Mouse (Mus musculus) lung, postnatal 10 days (tissue): ENCODE measurements around the gene Atg4c.
A peak's percentile ranks its signal among the peaks of the same experiment; 100 is the strongest.

ENCODE experiments used
- DNase-seq: peaks from one replicate; pipeline ENCODE4 v3.0.0; 2021

The Atg4c gene

DNA sequence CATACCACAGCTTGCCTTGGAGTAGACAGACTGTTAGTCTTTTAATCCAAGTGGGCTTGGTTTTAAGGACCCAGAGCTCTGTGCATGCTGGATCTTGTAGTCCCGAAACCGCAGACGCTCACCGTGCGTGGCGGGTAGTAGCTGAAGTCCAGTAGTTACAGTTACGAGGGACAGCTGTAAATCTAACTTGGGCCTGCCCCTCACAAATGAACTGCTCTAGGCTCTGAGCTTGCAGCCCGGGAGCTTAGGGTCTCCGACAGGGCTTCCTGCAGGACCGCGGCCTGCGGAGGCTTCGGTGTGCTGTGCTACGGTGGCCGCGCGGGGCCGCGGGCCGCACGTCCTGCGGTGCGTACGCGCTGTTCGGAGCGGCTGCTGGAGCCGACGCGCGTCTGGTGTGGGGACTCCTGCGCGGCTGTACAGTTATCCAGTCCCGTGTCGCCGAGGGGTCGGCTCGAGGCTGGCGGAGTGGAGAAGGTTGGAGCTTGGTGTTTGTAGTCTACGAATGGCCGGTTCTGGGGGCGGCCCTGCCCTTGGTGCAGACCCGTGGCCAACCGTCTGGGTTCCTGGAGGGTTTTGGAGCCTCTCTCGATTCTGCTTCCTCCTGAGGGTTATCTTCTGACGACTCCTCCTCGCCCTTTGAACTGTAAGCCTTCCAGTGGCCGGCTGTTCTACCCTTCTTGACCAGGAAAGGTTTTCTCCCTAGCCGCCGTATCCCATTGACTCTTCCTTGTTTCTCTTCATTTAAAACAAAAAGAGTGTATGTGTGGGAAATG lies at the start of gene Atg4c:
Gene Atg4c (plus strand): TSS at position 125 of the 773 bp plus-strand sequence.
- peak; percentile 82 for DNase-seq

DNA sequence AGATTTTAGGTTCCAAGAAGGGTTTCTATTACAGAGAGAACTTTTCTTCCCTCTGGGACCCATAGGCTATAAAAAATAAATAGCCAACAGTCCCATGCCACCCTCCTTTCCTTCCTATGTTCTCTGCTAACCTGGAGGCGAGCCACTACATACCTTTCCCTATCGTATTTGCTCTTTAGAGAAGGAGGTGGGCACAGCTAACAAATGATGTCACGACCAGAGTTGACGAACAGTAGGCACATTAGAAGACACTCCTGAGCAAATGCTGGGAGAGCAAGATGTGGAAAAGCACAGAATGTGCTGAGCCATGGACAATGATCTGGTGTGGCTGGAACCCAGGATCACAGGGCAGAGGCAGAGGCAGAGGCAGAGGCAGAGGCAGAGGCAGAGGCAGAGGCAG lies 42.3 kb upstream of the Atg4c start:
- no peak for DNase-seq

DNA sequence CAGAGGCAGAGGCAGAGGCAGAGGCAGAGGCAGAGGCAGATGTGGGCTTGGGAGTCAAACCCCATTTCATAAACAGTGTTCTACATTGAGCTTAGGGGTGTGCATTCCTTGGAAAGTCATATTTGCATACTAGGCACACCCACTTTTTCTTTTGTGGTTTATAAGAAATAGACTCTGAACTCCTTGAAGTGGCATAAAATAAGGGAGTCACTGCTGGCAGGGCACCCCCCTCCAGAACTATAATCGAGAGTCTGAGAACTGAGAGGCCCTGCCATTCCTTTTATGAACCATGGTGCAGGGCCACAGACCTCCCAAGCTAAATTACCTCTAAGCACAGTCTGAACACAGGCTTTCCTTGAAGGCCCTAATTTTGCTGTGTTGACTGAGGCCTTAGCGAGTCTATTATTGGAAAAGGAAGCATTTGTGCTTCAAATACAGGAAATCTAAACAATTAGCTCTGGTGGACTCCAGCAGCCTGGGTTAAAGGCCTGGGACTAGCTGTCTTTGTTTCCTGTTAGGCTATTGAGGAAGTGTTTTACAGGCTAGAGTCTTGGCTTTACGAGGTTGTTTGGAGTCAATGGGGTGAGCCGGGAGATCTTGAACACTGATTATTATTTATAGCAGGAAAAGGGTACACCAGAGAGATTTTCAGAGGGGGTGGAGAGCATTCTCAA lies 41.7 kb upstream of the Atg4c start:
- no peak for DNase-seq

- no peak for DNase-seq
Observed at GRCm38 (mm10) chr4:99156641-99157307, 37.0 kb upstream of the Atg4c start.

GRCm38 (mm10) chr4:99158495-99158894 lies 35.2 kb upstream of the Atg4c start:
- DNase-seq = no peak

GRCm38 (mm10) chr4:99160414-99160813 lies 33.3 kb upstream of the Atg4c start:
- DNase-seq = no peak

DNA sequence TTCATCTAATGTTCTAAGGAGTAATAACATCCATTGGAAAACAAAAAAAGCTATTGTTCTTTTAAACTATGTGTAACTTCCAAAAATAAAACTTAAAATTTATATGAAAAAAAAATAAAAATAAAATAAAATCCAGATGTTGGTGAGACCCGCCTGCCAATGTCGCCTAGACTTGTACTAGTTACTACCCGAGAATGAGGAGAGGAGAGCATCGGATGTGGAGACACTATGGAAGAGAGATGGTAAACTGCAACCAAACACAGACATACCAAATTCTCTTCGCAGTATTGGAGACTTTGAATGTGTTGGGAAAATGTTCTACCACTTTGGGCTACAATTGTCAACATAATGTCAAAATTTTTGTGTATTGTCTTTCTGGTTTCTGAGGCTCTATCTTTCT lies 32.8 kb upstream of the Atg4c start:
- DNase-seq = no peak

DNA sequence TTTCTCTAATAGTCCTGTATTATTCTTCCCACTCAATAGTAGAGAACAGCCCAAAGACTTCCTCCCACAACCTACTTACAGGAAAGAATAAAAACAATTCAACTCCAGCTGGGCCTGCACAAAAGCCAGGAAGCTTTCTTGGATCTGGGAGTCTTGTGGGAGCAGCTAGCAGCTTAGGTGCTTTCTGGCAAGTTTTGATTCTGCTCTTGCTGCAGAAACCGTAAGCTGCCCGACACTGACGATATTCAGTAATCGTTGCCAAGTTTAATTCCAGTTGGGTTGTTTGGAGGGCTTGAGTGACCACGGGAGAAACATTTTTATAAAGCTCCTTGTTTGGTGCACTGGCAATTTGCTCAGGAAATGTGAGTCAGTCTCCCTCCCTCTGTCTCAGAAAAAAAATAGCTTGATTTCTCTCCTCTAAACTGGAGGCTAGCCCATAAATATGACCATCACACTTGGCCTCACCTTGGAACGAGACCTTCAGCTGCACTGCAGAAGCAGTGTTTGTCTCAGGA lies 32.2 kb upstream of the Atg4c start:
- no peak for DNase-seq

- DNase-seq = no peak
Observed at GRCm38 (mm10) chr4:99163001-99163400, 30.7 kb upstream of the Atg4c start.

DNA sequence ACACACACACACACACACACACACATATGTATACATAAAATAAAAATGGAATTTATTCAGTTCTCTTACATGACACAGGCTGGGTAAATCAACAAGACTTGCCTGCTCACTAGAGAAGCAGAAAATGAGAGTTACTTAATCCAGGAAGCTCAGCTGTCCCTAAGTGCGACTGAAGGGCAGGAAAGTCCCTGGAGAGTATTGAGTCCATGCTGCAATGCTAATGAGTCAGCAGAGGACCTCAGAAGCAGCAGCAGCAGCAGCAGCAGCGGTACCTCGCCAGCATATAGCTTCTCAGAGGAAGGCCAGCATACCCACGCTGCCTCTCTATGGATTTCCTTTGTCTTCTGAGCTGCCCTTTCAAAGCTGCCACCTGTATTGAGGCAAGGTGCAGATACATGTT lies 30.2 kb upstream of the Atg4c start:
- DNase-seq = peak; percentile 45

GRCm38 (mm10) chr4:99168869-99169268 lies 24.9 kb upstream of the Atg4c start:
- no peak for DNase-seq

DNA sequence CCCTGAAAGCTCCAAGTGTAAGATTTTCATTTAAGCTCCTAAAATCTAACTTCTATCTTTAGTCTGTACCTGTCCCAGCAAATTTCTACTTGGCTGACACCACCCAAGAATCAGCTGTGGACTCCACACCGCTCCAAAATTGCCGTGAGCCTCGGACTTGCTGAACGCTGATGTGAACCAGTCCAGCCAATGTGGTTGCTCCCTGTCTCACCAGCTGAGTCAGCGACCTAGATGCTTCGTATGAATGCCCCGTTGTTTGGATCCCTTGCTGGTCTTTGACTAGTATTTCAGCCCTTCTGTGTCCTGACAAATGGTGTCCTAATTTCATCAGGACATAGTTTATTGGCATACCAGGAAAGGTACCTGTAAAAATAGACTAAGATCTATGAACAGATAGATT lies 19.5 kb upstream of the Atg4c start:
- no peak for DNase-seq

GRCm38 (mm10) chr4:99176841-99177240 lies 16.9 kb upstream of the Atg4c start:
- no peak for DNase-seq

- DNase-seq = no peak
Observed at GRCm38 (mm10) chr4:99177255-99177654, 16.5 kb upstream of the Atg4c start.

- DNase-seq = no peak
Observed at GRCm38 (mm10) chr4:99178851-99179250, 14.9 kb upstream of the Atg4c start.

- no peak for DNase-seq
Observed at GRCm38 (mm10) chr4:99179446-99180120, 14.2 kb upstream of the Atg4c start.

GRCm38 (mm10) chr4:99180921-99181320 lies 12.8 kb upstream of the Atg4c start:
- peak; percentile 65 for DNase-seq

- peak; percentile 26 for DNase-seq
Observed at GRCm38 (mm10) chr4:99181739-99182419, 11.9 kb upstream of the Atg4c start.

DNA sequence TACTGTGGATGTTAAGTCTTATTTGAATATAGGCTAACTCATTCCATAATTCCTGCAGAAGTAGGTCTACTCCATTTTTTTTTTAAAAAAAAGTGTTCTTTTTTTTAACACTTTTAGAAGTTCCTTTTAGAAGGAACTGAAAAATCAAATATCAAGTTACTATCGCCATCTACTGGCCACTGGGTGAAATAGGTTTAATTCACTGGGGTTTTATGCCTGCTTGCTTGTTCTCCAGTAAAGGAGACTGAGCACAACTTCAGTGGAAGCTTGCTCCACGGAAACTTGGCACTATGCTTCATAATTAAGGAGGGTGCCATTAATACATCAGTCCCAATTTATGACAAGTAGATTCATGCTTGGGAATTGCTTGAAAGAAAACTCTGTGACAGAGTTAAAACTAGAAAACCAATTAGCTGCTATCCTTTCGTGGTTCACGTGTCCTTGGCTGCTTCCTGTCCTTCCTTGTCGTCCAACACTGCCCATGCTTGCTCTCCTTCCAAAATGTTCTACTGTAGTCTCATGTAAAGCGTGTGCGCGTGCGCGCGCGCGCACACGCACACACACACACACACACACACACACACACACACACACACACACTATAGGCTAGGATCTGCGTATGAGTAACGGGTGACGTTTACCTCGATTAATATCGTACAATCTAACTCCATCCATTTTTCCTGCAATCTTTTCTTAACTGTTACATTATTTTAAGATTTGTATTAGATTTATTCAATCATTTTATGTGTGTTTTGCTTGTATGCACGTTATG lies 10.9 kb upstream of the Atg4c start:
- peak; percentile 56 for DNase-seq

DNA sequence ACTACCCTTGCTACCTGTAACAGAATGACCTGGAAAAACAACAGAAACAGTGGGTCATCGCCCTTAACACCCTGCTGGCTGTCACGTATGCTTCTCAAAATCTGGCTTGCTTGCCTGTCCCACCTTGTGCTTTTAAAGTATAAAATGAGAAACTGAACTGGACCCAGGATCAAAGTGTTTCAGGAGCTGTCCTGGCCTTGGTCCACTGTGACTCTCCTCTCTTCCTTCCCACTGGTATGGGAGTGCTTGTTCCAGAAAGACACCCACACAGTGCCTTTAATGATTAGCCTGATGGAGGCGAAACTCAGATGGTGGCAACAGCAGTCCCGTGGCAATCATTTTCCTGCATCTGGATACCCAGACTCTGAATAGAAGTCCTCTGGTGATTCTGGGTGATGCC lies 9.1 kb upstream of the Atg4c start:
- no peak for DNase-seq

DNA sequence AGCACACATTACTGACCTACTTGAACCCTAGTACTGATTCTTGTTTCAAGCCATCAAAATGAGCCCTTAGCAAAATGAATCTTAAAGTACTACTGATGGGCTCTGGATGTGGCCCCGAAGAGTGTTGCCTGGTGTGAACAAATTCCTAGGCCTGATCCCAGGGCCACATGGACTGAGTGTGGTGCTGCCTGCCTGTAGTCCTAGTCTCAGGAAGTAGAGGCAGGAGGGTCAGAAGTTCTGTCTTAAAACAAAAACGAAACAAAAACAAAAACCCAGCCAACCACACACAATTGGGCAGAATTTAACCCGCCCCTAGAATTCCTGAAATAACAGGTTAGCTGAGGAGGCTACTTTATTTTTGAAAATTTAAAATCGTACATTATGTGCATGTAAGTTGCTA lies 8.4 kb upstream of the Atg4c start:
- DNase-seq = no peak
